Mouse (Mus musculus) CH12.LX (cell line): ENCODE results near the gene Gstt1. TPM values are rescaled to one million over a fixed set of nuclear protein-coding genes. Genes with fewer than 3 reads are reported as not detected.

ENCODE experiments used
- DNase-seq: peaks from one replicate; pipeline ENCODE4 v3.0.0-alpha.2; 2013; ENCODE audit errors: extremely low read depth
- H3K27ac ChIP-seq: 2 replicates; pipeline ENCODE4 v1.5.1; 2012; ENCODE audit warnings: low read depth, mild to moderate bottlenecking, control low read depth, moderate library complexity; ENCODE audit not compliant: insufficient read depth
- H3K27me3 ChIP-seq: replicated peaks from 2 replicates; pipeline ENCODE3; 2012; ENCODE audit warnings: inconsistent platforms
- H3K36me3 ChIP-seq, 2 experiments: replicated peaks in 1 of 2; 2 replicates each; pipeline versions ENCODE3 to v1.6.1; 2012; ENCODE audit warnings: inconsistent platforms in 1 of 2, low read length in 1 of 2, mild to moderate bottlenecking in 1 of 2, mixed read lengths in 1 of 2, moderate library complexity in 1 of 2; ENCODE audit not compliant: control insufficient read depth in 1 of 2, insufficient read depth in 1 of 2
- H3K4me1 ChIP-seq, 2 experiments: 2 replicates each; pipeline ENCODE4 v1.6.1; 2012; ENCODE audit warnings: inconsistent platforms in 1 of 2, moderate library complexity in 1 of 2; ENCODE audit not compliant: insufficient read depth in 2 of 2, control insufficient read depth in 1 of 2
- H3K4me2 ChIP-seq: 2 replicates; pipeline ENCODE4 v1.6.1; 2012; ENCODE audit warnings: low read depth, mild to moderate bottlenecking, control low read depth; ENCODE audit not compliant: poor library complexity, insufficient read depth, severe bottlenecking
- H3K4me3 ChIP-seq, 3 experiments: fragments of 150-350 bp in 1 of 3; sonication (generic) in 1 of 3; replicated peaks in 1 of 3; 2 replicates each; pipeline versions ENCODE3 to v1.5.1; 2011 to 2012; ENCODE audit warnings: low read depth in 2 of 3, low read length in 2 of 3, mild to moderate bottlenecking in 2 of 3, moderate library complexity in 2 of 3, control low read depth in 1 of 3, improper control_type of control experiment in 1 of 3, inconsistent platforms in 1 of 3, mixed read lengths in 1 of 3; ENCODE audit not compliant: poor library complexity in 1 of 3
- H3K79me2 ChIP-seq: replicated peaks from 2 replicates; pipeline ENCODE4 v1.6.1; 2012; ENCODE audit warnings: mild to moderate bottlenecking, moderate library complexity; ENCODE audit not compliant: control insufficient read depth, poor library complexity, insufficient read depth, severe bottlenecking; ENCODE audit errors: extremely low read depth
- H3K9ac ChIP-seq: 2 replicates; pipeline ENCODE4 v1.6.1; 2012; ENCODE audit warnings: low read depth, mild to moderate bottlenecking, control low read depth, moderate library complexity; ENCODE audit not compliant: insufficient read depth
- H3K9me3 ChIP-seq: replicated peaks from 2 replicates; pipeline ENCODE3; 2012; ENCODE audit warnings: low read length, inconsistent platforms, mixed read lengths
- CHD2 ChIP-seq: IDR thresholded peaks from 2 replicates; pipeline ENCODE4 v1.6.1; 2011; ENCODE audit warnings: low read length, improper control_type of control experiment
- CTCF ChIP-seq, 2 experiments: IDR thresholded peaks in 1 of 2; conservative IDR thresholded peaks in 1 of 2; 2 replicates each; pipeline ENCODE4 v1.5.1; 2011 to 2012; ENCODE audit warnings: low read depth in 2 of 2, low read length in 2 of 2, improper control_type of control experiment in 1 of 2, inconsistent platforms in 1 of 2, mild to moderate bottlenecking in 1 of 2, moderate library complexity in 1 of 2
- E2F4 ChIP-seq: IDR thresholded peaks from 2 replicates; pipeline ENCODE4 v1.6.1; 2011; ENCODE audit warnings: low read depth, low read length, improper control_type of control experiment; ENCODE audit not compliant: insufficient replicate concordance
- ELF1 ChIP-seq: IDR thresholded peaks from 2 replicates; pipeline ENCODE4 v1.6.1; 2014; ENCODE audit warnings: low read depth, mild to moderate bottlenecking, inconsistent platforms, low read length, improper control_type of control experiment
- ETS1 ChIP-seq: conservative IDR thresholded peaks from 2 replicates; pipeline ENCODE4 v1.6.1; 2012; ENCODE audit warnings: low read depth, mild to moderate bottlenecking, inconsistent platforms, low read length, improper control_type of control experiment, moderate library complexity
- GABPA ChIP-seq: IDR thresholded peaks from 2 replicates; pipeline ENCODE4 v1.6.1; 2012; ENCODE audit warnings: low read depth, low read length, improper control_type of control experiment, inconsistent platforms; ENCODE audit not compliant: insufficient replicate concordance
- HCFC1 ChIP-seq: IDR thresholded peaks from 2 replicates; pipeline ENCODE4 v1.6.1; 2012; ENCODE audit warnings: low read depth, mild to moderate bottlenecking, inconsistent platforms, low read length, improper control_type of control experiment
- IRF4 ChIP-seq: IDR thresholded peaks from 2 replicates; pipeline ENCODE4 v1.6.1; 2014; ENCODE audit warnings: low read depth, mild to moderate bottlenecking, inconsistent platforms, low read length, improper control_type of control experiment
- JUN ChIP-seq: IDR thresholded peaks from 2 replicates; pipeline ENCODE4 v1.6.1; 2011; ENCODE audit warnings: low read depth, mild to moderate bottlenecking, low read length, improper control_type of control experiment, moderate library complexity; ENCODE audit not compliant: insufficient read depth
- KAT2A ChIP-seq: IDR thresholded peaks from 2 replicates; pipeline ENCODE4 v1.6.1; 2012; ENCODE audit warnings: low read length, improper control_type of control experiment, inconsistent platforms; ENCODE audit not compliant: insufficient replicate concordance
- MAX ChIP-seq: IDR thresholded peaks from 2 replicates; pipeline ENCODE4 v1.6.1; 2011; ENCODE audit warnings: low read length, improper control_type of control experiment
- MXI1 ChIP-seq: IDR thresholded peaks from 2 replicates; pipeline ENCODE4 v1.6.1; 2011; ENCODE audit warnings: mild to moderate bottlenecking, low read depth, low read length, improper control_type of control experiment
- MYC ChIP-seq: IDR thresholded peaks from 2 replicates; pipeline ENCODE4 v1.6.1; 2011; ENCODE audit warnings: low read depth, mild to moderate bottlenecking, improper control_type of control experiment, low read length
- POLR2A ChIP-seq: IDR thresholded peaks from 2 replicates; pipeline ENCODE4 v1.6.1; 2011; ENCODE audit warnings: low read depth, mild to moderate bottlenecking, improper control_type of control experiment, low read length
- RAD21 ChIP-seq: IDR thresholded peaks from 2 replicates; pipeline ENCODE4 v1.6.1; 2011; ENCODE audit warnings: low read depth, mild to moderate bottlenecking, low read length, improper control_type of control experiment, moderate library complexity
- TBP ChIP-seq: conservative IDR thresholded peaks from 2 replicates; pipeline ENCODE4 v1.6.1; 2011; ENCODE audit warnings: low read depth, low read length, improper control_type of control experiment
- UBTF ChIP-seq: IDR thresholded peaks from 2 replicates; pipeline ENCODE4 v1.6.1; 2012; ENCODE audit warnings: low read depth, mild to moderate bottlenecking, inconsistent platforms, low read length, improper control_type of control experiment, moderate library complexity
- ZC3H11A ChIP-seq: IDR thresholded peaks from 2 replicates; pipeline ENCODE4 v1.6.1; 2012; ENCODE audit warnings: low read depth, mild to moderate bottlenecking, inconsistent platforms, low read length, improper control_type of control experiment
- ZMIZ1 ChIP-seq: IDR thresholded peaks from 2 replicates; pipeline ENCODE4 v1.6.1; 2012; ENCODE audit warnings: low read depth, mild to moderate bottlenecking, inconsistent platforms, low read length, improper control_type of control experiment
- dilution Hi-C: fragments of 300-500 bp; cut with MboI; formaldehyde crosslinking; loops from 2 replicates; pipeline ENCODE4 v1.14.3; 2020; ENCODE audit warnings: low sequenced_read_pairs; ENCODE audit not compliant: extremely low pct_unique_long_range_greater_than_20kb, extremely low pct_ligation_motif_present
- in situ Hi-C: fragments of 300-500 bp; cut with MboI; formaldehyde crosslinking; loops from 3 replicates; pipeline ENCODE4 v1.14.3; 2019; ENCODE audit warnings: low sequenced_read_pairs, low pct_ligation_motif_present, low pct_unique_long_range_greater_than_20kb, mixed read lengths
- polyA plus RNA-seq: library from polyadenylated mRNA; unstranded; fragments of >175 nt; gene quantifications from 2 replicates; pipeline ENCODE4 v1.2.1, GENCODE M21; 2012; ENCODE audit warnings: low read depth; ENCODE audit not compliant: insufficient read length
- total RNA-seq, 2 experiments: library from RNA; depleted of rRNA; stranded (reverse); fragments of 300-350 nt in 1 of 2; fragments of >200 nt in 1 of 2; gene quantifications; 2 replicates each; pipeline ENCODE4 v1.2.3; 2012 to 2014

Gstt1 gene
- total RNA-seq (2012; rRNA removed): 50.9 and 58.1 TPM in 2 replicates
- 2.4 and 2.9 TPM in 2 replicates for total RNA-seq (2014; rRNA removed)
- polyA plus RNA-seq: 4.5 and 6.2 TPM in 2 replicates

DNA sequence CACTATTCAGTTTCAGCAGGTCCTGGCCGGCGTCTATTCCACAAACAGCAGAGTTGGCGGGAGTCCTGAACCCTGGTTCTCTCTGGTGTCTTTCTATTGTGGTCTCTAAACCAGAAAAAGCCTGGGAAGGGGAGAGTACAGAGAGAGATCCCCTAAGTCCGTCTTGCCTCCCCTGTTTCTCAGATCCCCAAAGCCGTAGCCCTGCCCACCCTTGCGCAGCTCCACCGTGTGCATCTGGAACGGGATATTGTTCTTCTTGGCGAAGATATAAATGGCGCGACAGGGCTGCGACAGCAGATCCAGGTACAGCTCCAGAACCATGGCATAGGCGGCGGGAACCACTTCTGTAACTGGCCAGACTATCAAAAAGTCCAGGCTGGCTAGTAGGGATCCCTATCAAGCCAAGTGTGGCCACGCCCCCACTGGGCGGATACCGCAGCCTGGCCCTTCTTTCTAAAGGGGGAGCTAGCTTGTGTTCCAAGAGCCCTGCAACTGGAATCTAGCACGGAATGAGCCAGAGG, at the start of gene Gstt1:
Gene Gstt1 (minus strand): TSS at position 409 of the 521 bp plus-strand sequence.
- no peaks in the 10 kb centered on the region for H3K9me3 ChIP-seq
- no peak for TF ChIP-seq CTCF (conservative IDR thresholded peaks at IDR 0.05 in 1 of 2, IDR thresholded peaks at IDR 0.05 in 1 of 2; ENCODE audit: low read depth in 2 of 2, low read length in 2 of 2)
- no peak for TF ChIP-seq CHD2
- TF ChIP-seq UBTF: no peak
- peak; percentile 33; the same call in 1 of the 2 replicates for TF ChIP-seq POLR2A
- TF ChIP-seq MXI1: 0 out of 2 replicates have a peak, but pooled peaks have one; percentile 27
- TF ChIP-seq ETS1: no peak
- H3K79me2 ChIP-seq: peaks cover 2% of the 10 kb centered on the region; the same call in 1 of the 2 replicates
- H3K4me1 ChIP-seq: peaks cover 7 to 22% of the 10 kb centered on the region in 2 experiments
- H3K27ac ChIP-seq: peak within 1 kb of the TSS; percentile 24; the same call in 1 of the 2 replicates
- in situ Hi-C loops: no loop called here
- H3K4me2 ChIP-seq: peak within 1 kb of the TSS; percentile 83
- H3K9ac ChIP-seq: peak within 1 kb of the TSS; percentile 45
- dilution Hi-C loops: no loop called here
- DNase-seq: no peak
- H3K4me3 ChIP-seq: peak within 1 kb of the TSS in 2 of 3 experiments; percentile 26 to 54
- no peaks in the 10 kb centered on the region for H3K27me3 ChIP-seq
- H3K36me3 ChIP-seq: no peaks in the 10 kb centered on the region

DNA sequence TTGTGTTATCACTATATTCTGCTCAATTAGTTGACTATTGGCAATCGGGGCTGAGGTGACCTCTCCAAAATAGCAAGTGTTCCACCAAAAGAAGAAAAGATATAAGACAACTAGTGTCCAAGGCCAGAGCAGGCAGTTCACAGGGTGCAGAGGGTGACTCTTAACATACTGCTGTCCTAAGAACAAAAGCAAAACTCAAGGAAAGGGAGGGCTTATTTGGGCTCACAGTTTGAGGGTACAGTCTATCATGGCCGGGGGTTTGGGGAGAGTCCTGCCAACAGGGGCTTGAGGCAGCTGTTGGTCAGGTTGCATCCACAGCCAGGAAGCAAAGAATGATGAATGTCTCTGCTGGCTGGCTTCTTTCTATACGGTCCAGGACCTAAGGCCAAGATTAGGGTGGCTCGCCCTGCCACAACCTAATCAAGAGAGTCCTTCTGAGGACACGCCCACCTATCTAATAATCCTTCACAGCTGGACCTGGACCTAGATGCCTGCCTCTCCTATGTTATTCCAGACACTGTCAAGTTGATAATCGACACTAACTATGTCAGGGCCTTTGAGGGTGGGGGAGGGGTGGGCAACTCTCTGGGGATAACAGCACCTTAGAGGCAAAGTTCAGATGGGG, 47.0 kb upstream of the Gstt1 start:
- no peak for DNase-seq
- H3K4me1 ChIP-seq: peaks cover 2 to 20% of the 10 kb centered on the region in 2 experiments; a peak in 3 of 4 replicates
- no peaks in the 10 kb centered on the region for H3K27me3 ChIP-seq
- H3K4me2 ChIP-seq: no peak overlapping the region
- in situ Hi-C loops: no loop called here
- no peaks in the 10 kb centered on the region for H3K36me3 ChIP-seq
- dilution Hi-C loops: no loop called here
- H3K27ac ChIP-seq: no peak overlapping the region
- no peak overlapping the region for H3K4me3 ChIP-seq
- TF ChIP-seq ZC3H11A (no peak), CTCF (conservative IDR thresholded peaks at IDR 0.05 in 1 of 2, IDR thresholded peaks at IDR 0.05 in 1 of 2; ENCODE audit: low read depth in 2 of 2, low read length in 2 of 2) (no peak), E2F4 (no peak), HCFC1 (no peak), KAT2A (no peak)
- H3K9me3 ChIP-seq: no peaks in the 10 kb centered on the region
- H3K79me2 ChIP-seq: no peaks in the 10 kb centered on the region
- H3K9ac ChIP-seq: no peak overlapping the region

DNA sequence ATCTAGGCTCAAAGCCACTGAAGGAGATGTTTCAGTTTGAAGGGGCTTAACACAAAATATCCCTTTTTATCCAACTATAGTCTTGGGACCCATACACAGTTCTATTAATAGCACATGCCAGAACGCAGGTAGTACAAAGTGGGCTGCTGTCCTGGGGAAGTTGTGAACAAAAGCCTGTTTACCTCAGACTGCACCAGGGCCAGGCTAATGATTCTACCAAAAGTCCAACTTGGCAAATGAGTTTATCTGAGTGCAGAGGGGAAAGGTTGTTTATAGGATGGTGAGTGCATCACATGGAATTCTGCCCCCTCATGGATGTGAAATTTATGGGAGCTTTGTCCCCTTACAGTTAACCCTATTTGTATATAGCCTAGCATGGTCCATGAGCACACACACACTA, 46.4 kb upstream of the Gstt1 start:
- Histone ChIP-seq H3K36me3 (no peaks in the 10 kb centered on the region), H3K4me1 (peaks cover 2 to 20% of the 10 kb centered on the region in 2 experiments; a peak in 3 of 4 replicates), H3K9me3 (no peaks in the 10 kb centered on the region), H3K79me2 (no peaks in the 10 kb centered on the region), H3K27ac (no peak overlapping the region), H3K9ac (no peak overlapping the region), H3K4me3 (no peak overlapping the region), H3K27me3 (no peaks in the 10 kb centered on the region)
- dilution Hi-C loops: no loop called here
- DNase-seq: no peak
- in situ Hi-C loops: no loop called here
- no peak for TF ChIP-seq UBTF
- TF ChIP-seq GABPA: no peak
- TF ChIP-seq IRF4: no peak
- no peak for TF ChIP-seq RAD21
- no peak for TF ChIP-seq ZMIZ1
- TF ChIP-seq E2F4: no peak
- TF ChIP-seq MYC: no peak
- TF ChIP-seq ELF1: no peak
- TF ChIP-seq JUN: no peak
- no peak for TF ChIP-seq MXI1
- TF ChIP-seq TBP: no peak
- TF ChIP-seq MAX: no peak
- TF ChIP-seq, all 38 proteins: peak for 0
- H3K4me2 ChIP-seq: no peak overlapping the region
